Mouse (Mus musculus) layer of hippocampus, postnatal 14 days (tissue): ENCODE data around the gene Sapcd1. TPM values are rescaled to one million over a fixed set of nuclear protein-coding genes. Genes with fewer than 3 reads are reported as not detected.
A peak's percentile ranks its signal among the peaks of the same experiment; 100 is the strongest.
"Not testable (repeated sequence)": the region's sequence is repeated elsewhere in the genome, so short reads cannot be mapped to it uniquely, and the experiment has no call there.

Experiments used
- DNase-seq, 2 experiments: peaks; one replicate each; pipeline ENCODE4 v3.0.0; 2021 to 2022; ENCODE audit warnings: low spot score in 2 of 2, mixed read lengths in 1 of 2
- total RNA-seq, 2 experiments: library from RNA; stranded (reverse); gene quantifications; 2 replicates each; pipeline ENCODE4 v1.2.3; 2021

Gene Sapcd1
- total RNA-seq, 2 experiments from 2014 or later, result 1.8 to 2.6 TPM

GRCm38 (mm10) chr17:35012430-35012829, 15.4 kb downstream of the Sapcd1 start:
- DNase-seq, result no peak

- DNase-seq, result no peak
These were observed 16.4 kb downstream of the Sapcd1 start for GRCm38 (mm10) chr17:35011440-35011839.

- DNase-seq, result no peak
These were observed 18.2 kb downstream of the Sapcd1 start for GRCm38 (mm10) chr17:35009586-35009985.

- no peak for DNase-seq
These were observed 20.3 kb downstream of the Sapcd1 start for GRCm38 (mm10) chr17:35007387-35007991.

- not testable (repeated sequence) for DNase-seq
These were observed 21.9 kb downstream of the Sapcd1 start for GRCm38 (mm10) chr17:35005902-35006301.

GRCm38 (mm10) chr17:35005158-35005557, 22.7 kb downstream of the Sapcd1 start:
- DNase-seq, result no peak

- no peak for DNase-seq
These were observed 23.6 kb downstream of the Sapcd1 start for GRCm38 (mm10) chr17:35004075-35004717.

GRCm38 (mm10) chr17:35003022-35003838, 24.6 kb downstream of the Sapcd1 start:
- DNase-seq, result no peak

GRCm38 (mm10) chr17:35002153-35002865, 25.5 kb downstream of the Sapcd1 start:
- no peak for DNase-seq

GRCm38 (mm10) chr17:35001452-35002152, 26.2 kb downstream of the Sapcd1 start:
- no peak for DNase-seq

- DNase-seq, result peak; percentile 80 to 86
These were observed 26.9 kb downstream of the Sapcd1 start, which contains the start of gene Vars for GRCm38 (mm10) chr17:35000717-35001451. Vars (plus strand) TSS chr17:35000987.

GRCm38 (mm10) chr17:34999871-35000716, 27.7 kb downstream of the Sapcd1 start:
- not testable (repeated sequence) for DNase-seq

- DNase-seq, result no peak
These were observed 29.0 kb downstream of the Sapcd1 start for GRCm38 (mm10) chr17:34998526-34999430.

GRCm38 (mm10) chr17:34997142-34997483, 30.7 kb downstream of the Sapcd1 start:
- no peak for DNase-seq

GRCm38 (mm10) chr17:34996411-34997141, 31.2 kb downstream of the Sapcd1 start:
- no peak for DNase-seq

GRCm38 (mm10) chr17:34995927-34996326, 31.9 kb downstream of the Sapcd1 start:
- not testable (repeated sequence) for DNase-seq

- DNase-seq, result not testable (repeated sequence)
These were observed 32.6 kb downstream of the Sapcd1 start for GRCm38 (mm10) chr17:34995192-34995591.
